Mouse (Mus musculus): Measurements from ENCODE around the gene Tbcc. TPM values are rescaled to one million over a fixed set of nuclear protein-coding genes. Genes with fewer than 3 reads are reported as not detected.
A peak's percentile ranks its signal among the peaks of the same experiment; 100 is the strongest.

Tbcc gene
- polyA plus RNA-seq, 1 experiment from 2014 or later, result 80.2 TPM

DNA sequence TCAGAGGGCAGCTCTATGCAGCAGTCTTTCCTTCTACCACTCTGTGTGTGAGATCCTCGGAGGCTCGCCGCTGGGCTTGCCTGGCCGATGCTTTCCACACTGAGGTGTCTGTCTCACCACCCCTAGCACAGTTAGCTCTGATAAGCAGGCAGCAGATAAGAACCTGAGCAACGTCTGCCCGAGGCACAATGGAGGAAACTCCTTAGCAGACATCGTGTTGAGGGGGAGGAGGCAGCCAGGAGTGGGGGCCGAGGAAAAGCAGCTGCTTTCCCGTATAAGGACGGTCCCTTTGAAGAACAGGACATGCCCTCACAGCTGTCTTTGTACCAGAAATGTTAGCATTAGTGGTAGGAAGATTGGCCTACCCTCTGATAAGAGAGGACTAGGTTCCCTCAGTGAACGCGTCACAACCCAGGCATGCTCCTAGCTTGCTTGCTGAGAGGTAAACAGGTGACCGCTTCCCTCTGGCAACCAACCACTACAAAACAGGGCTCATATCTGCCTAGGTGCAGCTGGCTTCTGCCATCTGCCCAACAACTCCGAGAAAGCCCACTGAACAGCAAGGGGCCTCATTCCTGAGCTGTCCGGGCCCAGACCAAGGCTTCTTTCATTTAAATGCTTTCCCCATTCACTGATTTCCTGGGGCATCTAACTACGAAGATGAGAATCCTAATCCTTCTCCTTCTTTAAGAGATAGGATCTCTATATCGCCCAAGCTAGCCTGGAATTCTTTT is 4.4 kb upstream of the Tbcc start:
- no peak overlapping the region for H3K27ac ChIP-seq
- H3K36me3 ChIP-seq, result no peaks in the 10 kb centered on the region
- no peaks in the 10 kb centered on the region for H3K9me3 ChIP-seq
- H3K4me1 ChIP-seq, result peaks cover 8% of the 10 kb centered on the region; the same call in 1 of the 2 replicates
- H3K27me3 ChIP-seq, result no peaks in the 10 kb centered on the region
- no peak overlapping the region for H3K4me2 ChIP-seq (replicated peaks)
- no peak overlapping the region for H3K4me3 ChIP-seq
- no peak for ATAC-seq (ENCODE audit: insufficient number of reproducible peaks, insufficient read depth, low FRiP score, low TSS enrichment)
- no peak overlapping the region for H3K9ac ChIP-seq
- 57% methylated on average over 17 of the region's 17 CpGs for WGBS

DNA sequence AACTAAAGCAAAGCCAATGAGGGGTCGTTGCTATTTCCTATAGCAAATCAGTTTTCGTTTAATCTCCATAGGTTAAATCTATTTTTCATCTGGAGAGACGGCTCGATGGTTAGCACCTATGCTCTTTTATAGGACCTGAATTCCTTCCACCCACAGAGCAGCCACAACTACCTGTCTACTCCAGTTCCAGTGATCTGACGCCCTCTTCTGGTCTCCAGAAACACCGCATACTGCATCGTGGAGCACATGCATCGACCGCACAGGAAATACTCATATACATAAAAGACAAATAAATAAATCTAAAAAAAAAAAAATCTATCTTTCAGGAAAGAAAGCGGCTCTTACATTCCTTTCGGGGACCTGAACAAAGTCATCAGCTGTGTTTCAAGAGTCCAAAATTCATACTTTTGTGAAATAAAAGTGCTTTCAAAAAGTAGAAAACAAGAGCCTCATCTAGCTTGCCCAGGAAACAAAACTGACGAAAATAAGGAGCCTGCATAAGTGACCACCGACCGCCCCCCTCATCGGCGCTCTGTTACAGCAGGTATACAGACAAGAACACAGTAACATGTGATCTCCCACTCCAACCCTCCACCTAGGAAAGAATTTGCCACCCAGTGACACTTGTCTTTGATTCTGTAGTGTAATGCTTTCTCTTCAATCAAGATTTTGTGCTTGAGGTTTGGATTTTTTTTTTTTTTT is 1.8 kb upstream of the Tbcc start:
- Histone ChIP-seq H3K27ac (peak overlapping the region; percentile 99), H3K36me3 (peaks cover 5% of the 10 kb centered on the region; the same call in 1 of the 2 replicates), H3K4me2 (replicated peaks) (peak overlapping the region; percentile 81), H3K9ac (peak overlapping the region; percentile 83), H3K9me3 (no peaks in the 10 kb centered on the region), H3K4me1 (peaks cover 27% of the 10 kb centered on the region), H3K27me3 (no peaks in the 10 kb centered on the region), H3K4me3 (peak overlapping the region; percentile 73)
- WGBS, result 31% methylated on average over 16 of the region's 16 CpGs
- no peak for ATAC-seq (ENCODE audit: insufficient number of reproducible peaks, insufficient read depth, low FRiP score, low TSS enrichment)

DNA sequence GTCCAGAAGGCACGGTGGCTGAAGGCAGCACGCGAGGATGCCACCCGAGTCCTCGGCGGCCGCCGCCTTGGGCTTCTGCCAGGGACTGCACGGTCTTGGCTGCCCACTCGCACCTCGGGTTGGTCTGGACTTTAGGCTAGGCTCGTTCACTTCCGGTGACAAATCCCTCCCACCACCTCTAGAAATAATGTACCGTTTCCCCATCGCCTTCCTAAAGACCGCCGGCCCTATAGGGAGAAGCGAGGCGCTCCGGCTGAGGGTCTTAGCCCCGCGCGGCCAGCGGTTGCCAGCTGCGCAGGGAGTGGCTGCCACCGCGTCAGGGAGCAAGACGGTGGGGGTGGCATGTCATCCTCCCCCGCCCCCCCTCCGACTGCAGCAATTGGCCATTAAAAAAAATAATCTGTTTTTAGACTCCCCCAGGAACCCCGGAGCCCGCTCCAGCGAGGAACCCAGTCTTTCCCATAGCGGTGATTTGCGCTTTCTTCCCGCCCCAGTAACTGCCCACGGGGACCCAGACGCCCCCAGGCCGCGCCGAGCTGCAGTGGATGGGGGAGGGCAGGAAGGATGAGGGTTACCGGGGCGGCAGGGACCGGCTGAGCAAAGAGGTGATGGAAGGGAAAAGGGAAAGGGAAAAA is 917 bp upstream of the Tbcc start:
- ATAC-seq (ENCODE audit: insufficient number of reproducible peaks, insufficient read depth, low FRiP score, low TSS enrichment), result peak; percentile 71
- H3K36me3 ChIP-seq, result peaks cover 8% of the 10 kb centered on the region; the same call in 1 of the 2 replicates
- peaks cover 27% of the 10 kb centered on the region for H3K4me1 ChIP-seq
- H3K27me3 ChIP-seq, result no peaks in the 10 kb centered on the region
- H3K9me3 ChIP-seq, result no peaks in the 10 kb centered on the region
- peak overlapping the region; percentile 83 for H3K9ac ChIP-seq
- peak overlapping the region; percentile 81 for H3K4me2 ChIP-seq (replicated peaks)
- peak overlapping the region; percentile 73 for H3K4me3 ChIP-seq
- under 1% methylated on average over 43 of the region's 44 CpGs for WGBS
- peak overlapping the region; percentile 99 for H3K27ac ChIP-seq

DNA sequence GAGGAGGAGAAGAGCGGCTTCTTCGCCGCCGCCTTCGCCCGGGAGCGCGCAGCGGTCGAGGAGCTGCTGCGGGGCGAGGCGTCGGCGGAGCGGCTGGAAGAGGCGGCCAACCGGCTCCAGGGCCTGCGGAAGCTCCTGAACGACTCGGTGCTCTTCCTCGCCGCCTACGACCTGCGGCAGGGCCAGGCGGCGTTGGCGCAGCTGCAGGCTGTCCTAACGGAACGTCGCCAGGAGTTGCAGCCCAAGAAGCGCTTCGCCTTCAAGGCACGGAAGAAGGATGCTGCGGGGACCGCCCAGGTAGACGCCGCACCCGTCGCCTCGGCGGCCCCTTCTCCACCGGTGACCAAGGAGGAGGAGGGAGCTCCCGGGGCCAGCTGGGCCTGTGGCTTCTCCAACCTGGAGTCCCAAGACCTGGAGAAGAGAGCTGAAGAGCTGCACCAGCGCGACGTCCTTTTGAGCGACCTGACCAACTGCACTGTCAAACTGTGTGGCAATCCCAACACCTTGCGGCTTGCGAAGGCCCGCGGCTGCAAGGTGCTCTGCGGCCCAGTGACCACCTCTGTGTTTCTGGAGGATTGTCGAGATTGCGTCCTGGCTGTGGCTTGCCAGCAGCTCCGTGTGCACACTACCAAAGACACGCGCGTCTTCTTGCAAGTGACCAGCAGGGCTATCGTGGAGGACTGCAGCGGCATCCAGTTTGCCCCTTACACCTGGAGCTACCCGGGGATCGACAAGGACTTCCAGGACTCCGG is 535 bp downstream of the Tbcc start:
- H3K4me3 ChIP-seq, result peak overlapping the region; percentile 73
- no peaks in the 10 kb centered on the region for H3K9me3 ChIP-seq
- no peaks in the 10 kb centered on the region for H3K27me3 ChIP-seq
- H3K27ac ChIP-seq, result peak overlapping the region; percentile 86
- peaks cover 8% of the 10 kb centered on the region; the same call in 1 of the 2 replicates for H3K36me3 ChIP-seq
- H3K9ac ChIP-seq, result peak overlapping the region; percentile 81
- peak; percentile 7; the same call in 1 of the 2 replicates for ATAC-seq (ENCODE audit: insufficient number of reproducible peaks, insufficient read depth, low FRiP score, low TSS enrichment)
- H3K4me1 ChIP-seq, result peaks cover 25% of the 10 kb centered on the region
- H3K4me2 ChIP-seq (replicated peaks), result peak overlapping the region; percentile 93
- 2% methylated on average over 64 of the region's 64 CpGs for WGBS

DNA sequence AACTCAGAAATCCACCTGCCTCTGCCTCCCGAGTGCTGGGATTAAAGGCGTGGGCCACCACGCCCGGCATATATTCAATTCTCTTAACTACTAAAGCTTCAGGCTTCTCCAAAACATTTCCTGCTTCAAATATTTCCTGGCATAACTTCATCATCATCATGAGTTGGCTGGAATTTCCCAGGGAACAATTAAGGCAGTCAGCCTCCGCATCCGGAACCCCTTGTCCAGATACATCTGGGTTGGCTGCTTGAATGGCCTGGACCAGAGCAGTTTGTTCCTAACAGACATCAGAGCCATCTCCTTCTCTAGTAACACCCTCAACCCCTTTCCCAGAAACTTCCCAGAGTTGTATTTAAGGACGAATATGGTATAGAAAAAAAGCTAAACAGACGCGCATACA is 4.9 kb downstream of the Tbcc start:
- no peak overlapping the region for H3K27ac ChIP-seq
- no peak overlapping the region for H3K4me3 ChIP-seq
- no peaks in the 10 kb centered on the region for H3K9me3 ChIP-seq
- no peak overlapping the region for H3K9ac ChIP-seq
- 96% methylated on average over 9 of the region's 9 CpGs for WGBS
- H3K4me1 ChIP-seq, result peaks cover 19% of the 10 kb centered on the region
- no peak overlapping the region for H3K4me2 ChIP-seq (replicated peaks)
- peaks cover 8% of the 10 kb centered on the region; the same call in 1 of the 2 replicates for H3K36me3 ChIP-seq
- H3K27me3 ChIP-seq, result no peaks in the 10 kb centered on the region
- no peak for ATAC-seq (ENCODE audit: insufficient number of reproducible peaks, insufficient read depth, low FRiP score, low TSS enrichment)

DNA sequence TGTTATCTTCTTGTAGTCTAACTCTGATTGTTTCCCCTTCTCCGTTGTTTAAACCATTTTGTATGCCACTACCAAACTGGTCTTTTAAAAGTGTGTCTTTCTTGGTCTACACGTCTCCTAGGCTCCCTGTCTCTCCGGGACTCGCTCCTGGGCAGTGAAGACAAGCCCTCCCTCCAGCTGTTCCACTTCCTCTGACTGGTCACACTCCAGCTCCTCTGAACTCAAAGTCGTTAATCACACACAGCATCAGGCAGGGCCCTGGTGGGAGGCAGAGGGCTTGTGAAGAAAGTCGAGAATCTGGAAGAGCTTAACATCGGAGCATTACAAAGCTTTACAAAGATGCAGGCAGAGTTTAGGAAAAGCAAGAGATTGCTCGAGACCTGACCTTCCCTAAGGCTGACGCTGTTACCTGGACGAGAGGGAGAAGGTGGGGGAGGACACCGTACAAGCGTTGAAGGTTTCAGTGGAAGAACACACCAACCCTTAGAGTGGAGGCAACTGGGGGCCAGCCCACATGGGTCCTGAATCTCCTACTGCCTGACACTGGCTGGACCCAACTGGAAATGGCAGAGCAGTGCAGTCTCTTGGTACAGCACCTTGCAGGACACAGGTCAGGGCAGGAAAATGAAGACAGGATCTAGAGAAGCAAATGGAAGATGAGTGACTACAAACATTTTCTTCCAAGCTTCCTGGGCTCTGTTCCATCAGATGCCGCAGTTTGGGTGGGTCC is 6.9 kb downstream of the Tbcc start:
- ATAC-seq (ENCODE audit: insufficient number of reproducible peaks, insufficient read depth, low FRiP score, low TSS enrichment), result 0 out of 2 replicates have a peak, but pooled peaks have one; percentile 15
- no peak overlapping the region for H3K4me2 ChIP-seq (replicated peaks)
- H3K36me3 ChIP-seq, result peaks cover 8% of the 10 kb centered on the region; the same call in 1 of the 2 replicates
- H3K9ac ChIP-seq, result no peak overlapping the region
- no peaks in the 10 kb centered on the region for H3K27me3 ChIP-seq
- peaks cover 8% of the 10 kb centered on the region for H3K4me1 ChIP-seq
- no peaks in the 10 kb centered on the region for H3K9me3 ChIP-seq
- no peak overlapping the region for H3K4me3 ChIP-seq
- 47% methylated on average over 13 of the region's 13 CpGs for WGBS
- no peak overlapping the region; the same call in 1 of the 2 replicates for H3K27ac ChIP-seq

DNA sequence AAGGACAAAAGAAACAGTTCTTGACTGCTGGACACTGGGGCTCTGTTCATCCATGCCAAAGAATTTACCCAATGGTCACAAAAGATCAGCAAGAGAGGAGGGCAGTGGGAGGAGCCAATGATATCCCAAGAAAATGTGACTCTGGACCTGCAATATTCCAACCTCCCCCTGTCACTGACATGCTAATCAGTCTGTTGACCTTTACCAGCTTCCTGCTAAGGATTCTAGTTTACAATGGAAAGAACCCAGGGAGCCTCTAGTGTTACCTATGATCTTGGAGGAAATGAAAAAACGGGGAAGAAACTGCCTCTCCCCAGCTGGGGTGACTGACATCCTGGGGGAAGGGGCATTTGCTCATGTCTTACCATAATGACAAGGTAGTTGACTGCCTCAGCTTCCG is 10.5 kb downstream of the Tbcc start:
- no peak for ATAC-seq (ENCODE audit: insufficient number of reproducible peaks, insufficient read depth, low FRiP score, low TSS enrichment)
- H3K9ac ChIP-seq, result no peak overlapping the region
- H3K4me3 ChIP-seq, result no peak overlapping the region
- WGBS, result 51% methylated on average over 2 of the region's 2 CpGs
- H3K9me3 ChIP-seq, result no peaks in the 10 kb centered on the region
- H3K27me3 ChIP-seq, result no peaks in the 10 kb centered on the region
- H3K4me2 ChIP-seq (replicated peaks), result no peak overlapping the region
- no peaks in the 10 kb centered on the region for H3K4me1 ChIP-seq
- no peak overlapping the region for H3K27ac ChIP-seq
- no peaks in the 10 kb centered on the region for H3K36me3 ChIP-seq

DNA sequence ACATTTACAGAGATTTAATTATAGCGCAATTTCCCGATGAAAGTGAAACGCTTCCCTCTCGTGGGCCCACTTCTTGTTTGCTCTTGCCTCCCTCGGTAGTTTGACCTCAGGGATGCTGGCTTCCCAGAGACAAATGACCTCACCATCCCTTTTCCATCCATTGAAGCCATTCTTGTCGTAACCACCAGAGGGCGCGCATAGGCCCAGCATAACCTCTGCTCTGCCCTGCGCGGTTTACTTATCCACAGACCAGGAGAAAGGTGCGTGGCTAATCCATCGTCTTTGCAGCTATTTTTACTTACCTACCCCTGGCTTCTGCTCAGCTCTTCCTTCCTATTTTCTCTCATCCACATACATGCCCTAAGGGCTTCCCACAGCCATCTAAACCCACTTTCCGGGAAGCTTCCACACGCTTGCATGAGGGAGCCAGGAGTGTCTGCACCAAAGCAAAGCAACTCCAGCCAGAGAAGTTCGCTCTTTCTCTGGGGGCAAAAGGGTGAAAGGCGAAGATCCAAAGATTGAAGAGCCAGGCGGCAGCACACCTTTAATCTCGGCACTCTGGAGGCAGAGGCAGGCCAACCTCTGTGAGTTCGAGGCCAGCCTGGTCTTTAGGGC is 13.5 kb downstream of the Tbcc start:
- ATAC-seq (ENCODE audit: insufficient number of reproducible peaks, insufficient read depth, low FRiP score, low TSS enrichment), result peak; percentile 69
- no peaks in the 10 kb centered on the region for H3K4me1 ChIP-seq
- H3K27me3 ChIP-seq, result no peaks in the 10 kb centered on the region
- H3K27ac ChIP-seq, result no peak overlapping the region
- H3K4me2 ChIP-seq (replicated peaks), result no peak overlapping the region
- 19% methylated on average over 19 of the region's 19 CpGs for WGBS
- no peak overlapping the region for H3K4me3 ChIP-seq
- no peaks in the 10 kb centered on the region for H3K9me3 ChIP-seq
- no peaks in the 10 kb centered on the region for H3K36me3 ChIP-seq
- no peak overlapping the region for H3K9ac ChIP-seq

DNA sequence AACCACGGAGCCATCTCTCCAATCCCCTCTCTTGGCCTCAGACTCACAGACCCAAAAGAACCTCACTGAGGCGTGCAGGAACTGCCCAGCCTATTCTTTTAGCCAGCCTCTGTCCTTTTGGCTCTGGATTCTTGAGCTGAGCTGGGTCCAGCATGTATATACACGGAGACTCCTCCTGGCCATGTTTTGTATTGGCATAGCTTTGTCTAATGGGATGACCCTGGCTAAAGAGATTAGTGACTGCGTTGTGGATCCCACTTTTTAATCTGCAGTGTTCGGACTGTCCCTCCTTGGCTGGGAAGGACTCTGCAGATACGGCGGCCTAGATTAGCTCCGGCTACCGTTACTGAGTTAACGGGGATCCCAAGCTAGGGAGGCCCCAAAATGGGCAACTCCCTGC is 19.7 kb downstream of the Tbcc start, which contains the start of gene Prph2:
Gene Prph2, plus strand, starts transcription at position 274 of the 400 bp plus-strand sequence.
- ATAC-seq (ENCODE audit: insufficient number of reproducible peaks, insufficient read depth, low FRiP score, low TSS enrichment), result no peak
- no peak within 1 kb of the TSS for H3K9ac ChIP-seq
- H3K36me3 ChIP-seq, result no peaks in the 10 kb centered on the region
- no peak within 1 kb of the TSS for H3K4me3 ChIP-seq
- WGBS, result 89% methylated on average over 10 of the region's 10 CpGs
- H3K27ac ChIP-seq, result no peak within 1 kb of the TSS
- no peak within 1 kb of the TSS for H3K4me2 ChIP-seq (replicated peaks)
- no peaks in the 10 kb centered on the region for H3K27me3 ChIP-seq
- H3K4me1 ChIP-seq, result peaks cover 9% of the 10 kb centered on the region
- no peaks in the 10 kb centered on the region for H3K9me3 ChIP-seq

DNA sequence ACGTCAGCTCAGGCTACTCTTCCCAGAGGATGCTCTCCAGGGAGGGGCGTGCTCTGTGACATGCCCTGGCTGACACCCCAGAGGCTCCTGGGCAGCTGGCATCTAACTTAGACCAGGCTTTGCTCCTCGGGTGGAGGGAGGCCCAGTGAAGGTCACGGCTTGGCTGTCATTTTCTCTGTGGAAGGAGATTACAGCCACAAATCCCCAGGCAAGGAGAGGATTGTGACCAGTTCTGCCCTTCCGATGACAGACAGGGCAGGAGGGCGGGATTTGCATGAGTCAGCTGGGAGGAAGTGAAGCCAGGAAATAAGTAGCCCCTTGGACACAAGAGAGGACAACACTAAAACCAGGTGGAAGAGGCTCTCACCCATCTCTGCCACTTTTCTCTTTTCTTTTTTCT is 21.8 kb downstream of the Tbcc start:
- Histone ChIP-seq H3K4me2 (replicated peaks) (no peak overlapping the region), H3K4me3 (no peak overlapping the region), H3K27ac (no peak overlapping the region), H3K27me3 (no peaks in the 10 kb centered on the region), H3K9ac (no peak overlapping the region), H3K9me3 (no peaks in the 10 kb centered on the region), H3K36me3 (no peaks in the 10 kb centered on the region), H3K4me1 (peaks cover 9% of the 10 kb centered on the region)
- ATAC-seq (ENCODE audit: insufficient number of reproducible peaks, insufficient read depth, low FRiP score, low TSS enrichment), result no peak
- 34% methylated on average over 6 of the region's 6 CpGs for WGBS

Data from embryonic facial prominence, embryonic 12.5 days (tissue).